Mouse (Mus musculus): ENCODE results near the gene H2-K1. TPM values are rescaled to one million over a fixed set of nuclear protein-coding genes. Genes with fewer than 3 reads are reported as not detected.
"Not testable (repeated sequence)": the region's sequence is repeated elsewhere in the genome, so short reads cannot be mapped to it uniquely, and the experiment has no call there.

H2-K1 gene
- polyA plus RNA-seq, 1 experiment, result 5,020 TPM

- no peak for DNase-seq (ENCODE audit: low read depth, low spot score)
- WGBS, result 91% methylated on average over 15 of the region's 15 CpGs
Measured at GRCm38 (mm10) chr17:33959948-33960347, 40.2 kb downstream of the H2-K1 start.

- 94% methylated on average over 13 of the region's 13 CpGs for WGBS
- no peak for DNase-seq (ENCODE audit: low read depth, low spot score)
Measured at GRCm38 (mm10) chr17:33959135-33959534, 41.0 kb downstream of the H2-K1 start.

DNA sequence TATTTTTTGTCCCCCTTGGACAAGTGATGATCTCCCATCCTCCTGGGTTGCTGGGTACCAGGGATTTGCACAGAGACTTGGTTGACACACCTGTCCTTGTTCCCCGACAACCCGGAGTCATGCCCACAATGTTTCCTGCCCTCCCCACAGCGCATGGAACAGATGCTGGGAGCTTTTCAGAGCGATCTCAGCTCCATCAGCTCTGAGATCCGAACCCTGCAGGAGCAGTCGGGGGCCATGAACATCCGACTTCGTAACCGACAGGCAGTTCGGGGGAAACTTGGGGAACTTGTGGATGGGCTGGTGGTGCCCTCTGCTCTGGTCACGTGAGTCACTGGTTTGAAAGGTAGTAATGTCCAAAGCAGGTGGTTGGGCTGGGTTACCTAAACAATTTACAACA is 41.7 kb downstream of the H2-K1 start:
- no peak for DNase-seq (ENCODE audit: low read depth, low spot score)
- 97% methylated on average over 11 of the region's 11 CpGs for WGBS

GRCm38 (mm10) chr17:33957493-33957892 is 42.7 kb downstream of the H2-K1 start:
- no peak for DNase-seq (ENCODE audit: low read depth, low spot score)
- 82% methylated on average over 6 of the region's 6 CpGs for WGBS

DNA sequence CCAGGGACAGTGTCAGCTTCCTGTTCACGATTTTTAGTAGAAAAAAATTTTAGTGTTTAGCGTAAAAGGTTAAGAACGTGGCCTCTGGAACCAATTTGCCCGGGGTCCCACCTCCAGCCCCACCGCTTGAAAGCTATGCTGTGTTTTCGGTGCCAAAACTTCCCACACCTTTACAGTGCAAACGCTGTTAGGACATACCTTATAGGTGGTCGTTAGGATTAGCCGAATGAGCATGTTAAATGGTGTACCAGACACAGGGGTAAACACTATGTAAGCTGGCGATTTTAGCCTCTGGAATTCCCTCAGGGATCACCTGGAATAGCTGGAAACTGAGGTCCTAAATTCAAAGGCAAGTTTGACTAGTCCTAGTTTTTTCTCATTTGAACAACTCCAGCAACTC is 43.8 kb downstream of the H2-K1 start:
- DNase-seq (ENCODE audit: low read depth, low spot score), result no peak
- WGBS, result 5% methylated on average over 10 of the region's 10 CpGs

GRCm38 (mm10) chr17:33955555-33956214 is 44.5 kb downstream of the H2-K1 start, which contains the start of the genes Vps52 and Rps18:
TSS of gene Vps52 (plus strand) at chr17:33955812.
TSS of gene Rps18 (minus strand) at chr17:33956001.
- DNase-seq (ENCODE audit: low read depth, low spot score), result peak; percentile 85
- under 1% methylated on average over 50 of the region's 50 CpGs for WGBS

GRCm38 (mm10) chr17:33954646-33955554 is 45.2 kb downstream of the H2-K1 start:
- no peak for DNase-seq (ENCODE audit: low read depth, low spot score)
- WGBS, result under 1% methylated on average over 33 of the region's 33 CpGs

- 21% methylated on average over 5 of the region's 5 CpGs for WGBS
- DNase-seq (ENCODE audit: low read depth, low spot score), result no peak
Measured at GRCm38 (mm10) chr17:33953961-33954565, 46.1 kb downstream of the H2-K1 start.

- 44% methylated on average over 3 of the region's 3 CpGs for WGBS
- DNase-seq (ENCODE audit: low read depth, low spot score), result no peak
Measured at GRCm38 (mm10) chr17:33953310-33953709, 46.8 kb downstream of the H2-K1 start.

- WGBS, result 73% methylated on average over 4 of the region's 4 CpGs
- DNase-seq (ENCODE audit: low read depth, low spot score), result no peak
Measured at GRCm38 (mm10) chr17:33952879-33953278, 47.3 kb downstream of the H2-K1 start.

- not testable (repeated sequence) for DNase-seq (ENCODE audit: low read depth, low spot score)
- 67% methylated on average over 13 of the region's 13 CpGs for WGBS
Measured at GRCm38 (mm10) chr17:33952015-33952414, 48.1 kb downstream of the H2-K1 start.

DNA sequence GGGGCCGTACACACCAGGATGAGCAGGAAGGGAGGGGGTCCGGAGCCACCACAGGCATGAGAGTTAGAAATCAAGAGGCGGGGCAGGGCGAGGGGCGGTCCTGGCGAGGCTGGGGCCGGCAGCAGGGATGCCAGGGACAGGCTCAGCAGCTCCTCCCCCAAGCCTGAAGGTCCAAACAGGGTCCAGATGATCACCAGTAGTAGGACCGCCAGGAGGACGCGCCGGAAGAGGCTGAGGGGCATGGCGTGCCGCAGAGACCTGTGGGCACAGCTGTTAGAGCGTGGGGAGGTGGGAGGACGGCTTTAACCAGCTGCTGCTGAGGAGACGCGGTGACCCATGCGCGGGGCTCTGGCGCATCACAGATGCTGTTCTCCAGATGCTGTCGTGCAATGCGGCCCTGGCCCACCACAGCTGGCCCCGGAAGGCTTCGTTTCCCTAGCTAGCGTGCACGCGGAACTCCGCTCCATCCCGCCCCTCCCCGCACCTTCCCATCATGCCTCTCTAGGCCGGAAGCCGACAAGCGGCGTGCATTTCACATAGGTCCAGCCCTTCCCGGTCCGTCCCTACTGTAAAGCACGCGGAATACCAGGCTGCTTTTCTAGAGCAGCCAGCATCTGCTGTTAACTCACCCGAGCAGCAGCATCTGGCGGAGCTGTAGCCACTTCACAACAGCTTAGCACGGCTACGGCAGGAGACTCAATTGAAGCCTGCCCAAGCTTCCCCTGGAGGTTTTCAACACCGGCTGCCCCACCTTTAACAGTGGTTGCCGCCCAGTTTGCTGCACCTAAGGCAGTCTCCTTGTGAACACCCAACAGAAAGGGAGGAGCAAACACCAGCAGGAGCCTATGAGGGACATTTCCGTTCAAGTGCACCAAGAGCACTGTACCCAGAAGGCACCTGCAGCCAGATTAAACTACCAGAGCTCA is 48.9 kb downstream of the H2-K1 start, which contains the start of gene B3galt4:
B3galt4 (minus strand) TSS at position 468 of the 926 bp plus-strand sequence.
- under 1% methylated on average over 45 of the region's 45 CpGs for WGBS
- DNase-seq (ENCODE audit: low read depth, low spot score), result peak; percentile 74

GRCm38 (mm10) chr17:33950131-33950625 is 50.0 kb downstream of the H2-K1 start:
- 74% methylated on average over 10 of the region's 10 CpGs for WGBS
- no peak for DNase-seq (ENCODE audit: low read depth, low spot score)

DNA sequence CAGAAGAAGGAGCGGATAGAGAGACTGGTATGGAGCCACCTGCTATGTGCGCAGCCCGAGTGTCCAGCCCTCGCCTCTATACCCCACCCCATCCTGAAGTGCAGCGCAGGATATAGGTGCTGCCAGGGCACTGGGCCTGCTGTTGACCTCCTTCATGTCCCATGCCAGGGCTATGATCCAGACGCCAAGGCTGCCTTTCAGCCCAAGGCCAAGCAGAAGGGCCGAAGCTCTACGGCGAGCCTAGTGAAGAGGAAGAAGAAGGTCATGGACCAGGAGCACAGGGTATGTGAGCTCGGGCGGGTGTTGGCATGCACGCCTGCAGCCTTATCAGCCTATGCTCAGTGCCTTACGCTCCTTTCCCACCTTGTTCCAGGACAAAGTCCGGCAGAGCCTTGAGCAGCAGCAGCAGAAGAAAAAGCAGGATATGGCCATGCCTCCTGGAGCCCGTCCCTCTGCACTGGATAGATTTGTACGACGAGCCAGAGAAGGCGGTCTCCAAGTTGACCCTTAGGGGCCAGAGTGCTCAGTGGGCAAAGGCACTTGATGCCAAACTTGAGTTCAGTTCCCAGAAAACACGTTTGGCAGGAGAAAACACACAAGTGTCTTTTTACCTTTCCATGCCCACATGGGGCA is 51.1 kb downstream of the H2-K1 start:
- no peak for DNase-seq (ENCODE audit: low read depth, low spot score)
- 43% methylated on average over 19 of the region's 19 CpGs for WGBS

- DNase-seq (ENCODE audit: low read depth, low spot score), result no peak
- 81% methylated on average over 22 of the region's 22 CpGs for WGBS
Measured at GRCm38 (mm10) chr17:33948090-33948904, 51.9 kb downstream of the H2-K1 start.

GRCm38 (mm10) chr17:33947430-33948089 is 52.6 kb downstream of the H2-K1 start:
- 81% methylated on average over 10 of the region's 10 CpGs for WGBS
- no peak for DNase-seq (ENCODE audit: low read depth, low spot score)

Measured in large intestine, adult 2 months (tissue).